Mouse (Mus musculus) left cerebral cortex, postnatal 36 days (tissue): ENCODE results near the gene Slc35a3. TPM values are rescaled to one million over a fixed set of nuclear protein-coding genes. Genes with fewer than 3 reads are reported as not detected.
A peak's percentile ranks its signal among the peaks of the same experiment; 100 is the strongest.
"Not testable (repeated sequence)": the region's sequence is repeated elsewhere in the genome, so short reads cannot be mapped to it uniquely, and the experiment has no call there.

Experiments
- DNase-seq, 2 experiments: peaks; one replicate each; pipeline ENCODE4 v3.0.0; 2021 to 2022; ENCODE audit warnings: low spot score in 2 of 2, mixed read lengths in 1 of 2
- intact Hi-C: fragments of 180-260 bp; cut with DNase I; formaldehyde crosslinking; loops from one replicate; pipeline ENCODE4 v1.15.1; 2025
- total RNA-seq, 2 experiments: library from RNA; stranded (reverse); gene quantifications; 2 replicates each; pipeline ENCODE4 v1.2.3; 2021

Slc35a3 gene
- total RNA-seq, 2 experiments from 2014 or later: 12.9 to 13.5 TPM

DNA sequence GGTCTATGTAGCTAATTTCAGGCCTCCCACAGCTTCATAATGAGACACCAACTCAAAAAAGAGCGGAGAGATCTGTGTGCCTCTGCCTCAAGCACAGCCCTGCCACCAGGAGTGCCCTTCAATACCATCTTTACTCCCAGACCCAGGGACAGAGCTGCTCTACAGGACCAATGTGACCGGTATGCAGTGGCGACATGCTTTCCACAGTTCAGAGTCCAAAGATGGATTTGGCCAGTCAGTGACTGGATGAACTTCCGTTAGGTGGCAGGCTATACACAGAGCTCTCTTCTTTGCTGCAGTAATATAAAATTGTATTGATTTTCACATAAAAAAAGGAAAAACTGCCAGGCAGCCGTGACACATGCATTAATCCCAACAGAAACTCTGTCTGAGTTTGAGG lies 8.8 kb downstream of the Slc35a3 start:
- intact Hi-C loops: no loop called here
- no peak for DNase-seq

DNA sequence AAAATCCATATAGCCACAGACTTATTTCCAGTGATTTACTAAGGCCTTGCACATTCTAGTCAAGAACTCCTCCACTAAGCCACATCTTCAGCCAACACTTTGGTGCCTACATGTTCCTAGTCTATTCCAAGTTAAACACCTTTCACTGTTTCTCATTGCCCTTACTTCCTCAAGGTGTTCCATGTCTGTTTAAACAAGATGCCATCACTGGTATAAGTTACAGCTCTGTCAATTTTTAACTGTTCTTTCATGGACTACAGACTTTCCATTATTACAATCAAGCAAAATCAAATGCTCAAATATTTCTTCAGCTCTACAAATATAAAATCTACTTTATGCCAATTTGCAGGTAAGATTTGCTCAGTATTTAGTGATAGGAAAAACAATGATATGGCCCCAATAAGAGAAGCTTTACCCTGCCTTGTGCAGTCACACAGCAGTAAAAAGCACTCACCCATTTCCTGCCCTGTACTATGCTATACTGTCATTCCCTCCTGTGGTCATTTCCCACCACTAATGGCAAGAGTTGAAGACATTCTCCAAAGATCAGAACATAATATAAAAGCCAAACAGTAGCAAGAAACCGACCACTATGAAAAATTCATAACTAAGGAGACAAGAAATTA lies 9.9 kb downstream of the Slc35a3 start:
- intact Hi-C loops: no loop called here
- no peak for DNase-seq

DNA sequence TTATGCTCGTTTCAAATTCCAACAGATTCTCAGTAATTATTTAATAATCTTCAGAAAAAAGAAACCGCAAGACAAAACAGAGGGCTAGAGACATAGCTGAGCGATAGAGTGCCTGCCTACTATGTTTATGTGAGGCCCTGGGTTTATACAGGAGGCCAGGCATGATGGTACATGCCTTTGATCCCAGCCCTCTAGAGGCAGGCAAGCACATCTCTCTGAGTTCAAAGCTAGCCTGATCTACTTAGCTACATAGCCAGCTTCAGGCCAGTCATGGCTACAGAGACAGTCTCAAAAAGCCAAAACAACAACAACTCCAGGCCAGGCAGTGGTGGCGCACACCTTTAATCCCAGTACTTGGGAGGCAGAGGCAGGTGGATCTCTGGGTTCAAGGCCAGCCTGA lies 11.0 kb downstream of the Slc35a3 start:
- no peak for DNase-seq
- intact Hi-C loops: no loop called here

DNA sequence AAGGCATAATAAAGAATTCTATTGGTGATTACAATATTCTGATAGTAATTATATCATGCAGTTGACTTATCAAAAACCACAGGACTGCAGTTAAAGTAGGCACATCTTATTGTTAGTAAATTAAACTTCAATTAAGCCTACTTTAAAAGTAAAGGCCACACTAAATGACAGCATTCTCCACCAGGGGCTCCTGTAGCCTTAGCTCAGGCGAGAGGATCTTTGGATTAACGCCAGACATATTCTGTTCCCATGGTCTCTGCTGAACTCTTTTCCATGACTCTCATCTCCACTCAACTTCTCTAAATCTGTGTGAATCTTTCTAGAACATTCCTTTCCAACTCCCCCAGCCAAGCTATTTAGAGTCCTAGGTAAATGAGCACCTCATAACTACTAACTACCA lies 13.8 kb downstream of the Slc35a3 start:
- intact Hi-C loops: no loop called here
- DNase-seq: no peak

DNA sequence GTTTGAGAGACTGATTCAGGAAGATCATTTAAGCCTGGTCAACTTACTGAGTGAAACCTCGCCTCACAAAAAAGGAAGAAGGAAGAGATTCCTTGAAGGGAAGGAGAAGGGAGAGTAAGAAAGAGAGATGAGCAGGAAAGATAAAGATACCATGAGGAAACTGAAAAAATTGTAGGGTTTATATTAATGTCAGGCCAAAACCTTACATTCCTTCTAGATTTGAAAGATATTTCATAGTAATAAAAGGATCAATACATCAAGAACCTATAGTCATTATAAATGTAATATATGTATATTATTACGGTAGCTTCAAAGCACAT lies 17.0 kb downstream of the Slc35a3 start:
- DNase-seq: no peak
- intact Hi-C loops: no loop called here

DNA sequence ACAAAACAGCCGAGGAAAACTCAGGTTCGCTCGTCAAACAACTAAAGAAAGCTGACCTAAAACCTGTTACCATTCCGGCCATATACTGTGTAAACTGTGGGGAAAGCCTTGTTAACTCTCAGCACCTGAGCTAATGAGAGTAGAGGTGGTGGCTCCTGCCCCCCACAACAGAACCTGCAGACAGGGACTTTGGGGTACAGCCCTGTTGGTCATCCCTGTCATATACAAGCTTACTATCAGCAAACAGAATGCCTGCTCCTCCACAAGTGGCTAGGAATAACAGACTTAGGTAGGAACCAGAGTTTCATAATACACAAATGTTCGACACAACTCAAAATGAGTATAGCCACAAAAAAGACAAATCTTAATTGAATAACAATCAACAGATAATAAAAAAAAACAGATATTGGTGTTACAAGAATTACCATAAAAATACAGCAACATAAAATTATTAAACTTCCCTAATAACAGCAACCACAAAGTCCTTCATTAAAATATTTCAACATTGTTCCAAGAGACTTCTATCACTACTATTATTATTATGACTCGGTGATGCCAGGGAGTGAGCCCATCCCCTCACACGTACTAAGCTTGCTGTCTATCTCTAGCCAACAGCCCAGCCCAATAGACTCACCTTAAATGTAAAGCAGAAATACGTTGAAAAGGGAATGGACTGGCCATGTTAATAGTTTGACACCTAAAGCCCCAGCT lies 17.5 kb downstream of the Slc35a3 start:
- intact Hi-C loops: no loop called here
- no peak for DNase-seq

DNA sequence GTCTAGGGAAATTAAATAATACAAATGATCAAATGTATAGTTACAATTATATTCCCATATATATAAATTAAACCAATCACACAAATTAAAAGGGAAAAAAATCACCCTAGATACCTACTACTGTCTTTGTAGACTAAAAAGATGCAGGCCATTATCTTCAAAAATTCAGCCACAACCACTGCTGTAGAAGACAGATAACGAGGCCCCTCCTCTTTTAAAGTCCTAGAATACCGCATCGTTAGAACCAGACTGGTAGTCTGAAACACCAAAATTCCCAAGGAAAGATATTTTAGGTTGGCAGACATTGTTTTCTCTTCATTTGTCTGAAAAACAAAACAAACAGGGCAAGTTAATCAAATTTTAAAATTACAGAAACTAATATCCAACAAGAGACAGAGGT lies 18.3 kb downstream of the Slc35a3 start:
- DNase-seq: no peak
- intact Hi-C loops: no loop called here

DNA sequence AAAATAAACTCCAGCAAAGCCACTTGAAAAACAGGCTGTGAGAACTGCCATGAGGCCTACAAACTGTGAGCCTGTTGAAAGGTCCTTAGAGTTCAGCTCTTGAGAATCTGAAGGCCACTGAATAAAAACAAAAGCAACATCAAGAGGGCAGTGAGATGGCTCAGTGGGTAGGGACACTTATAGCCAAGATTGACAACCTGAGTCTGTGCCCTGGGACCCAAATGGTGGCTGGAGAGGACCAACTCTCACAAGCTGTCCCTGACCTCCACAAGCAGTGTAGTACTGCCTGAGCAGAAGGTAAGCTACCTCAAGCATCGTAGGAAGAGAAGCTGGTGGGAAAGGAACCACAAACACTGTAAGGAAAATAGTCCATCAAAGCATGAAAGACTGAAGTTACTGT lies 31.5 kb downstream of the Slc35a3 start, which contains the start of gene Gm43191:
Gm43191 (minus strand) TSS at position 101 of the 400 bp plus-strand sequence.
- intact Hi-C loops: no loop called here
- DNase-seq: no peak

DNA sequence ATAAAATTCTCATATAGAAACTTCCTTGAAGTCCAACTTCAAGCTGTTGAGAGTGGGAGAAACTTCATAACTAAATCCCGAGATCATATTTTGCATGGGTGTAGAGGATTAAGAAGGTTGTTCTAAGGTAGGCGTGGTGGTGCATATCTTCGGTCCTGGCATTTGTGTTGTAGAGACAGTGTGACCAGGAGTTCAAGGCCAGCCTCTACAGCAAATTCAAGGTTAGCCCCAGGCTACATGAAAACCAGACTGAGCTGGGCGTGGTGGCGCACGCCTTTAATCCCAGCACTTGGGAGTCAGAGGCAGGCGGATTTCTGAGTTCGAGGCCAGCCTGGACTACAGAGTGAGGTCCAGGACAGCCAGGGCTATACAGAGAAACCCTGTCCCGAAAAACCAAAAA lies 48.4 kb downstream of the Slc35a3 start:
- intact Hi-C loops: loop anchor here (5.0 kb wide), 1 partner anchor 48 kb away; the partner anchor contains the start of gene Slc35a3
- DNase-seq: not testable (repeated sequence)

DNA sequence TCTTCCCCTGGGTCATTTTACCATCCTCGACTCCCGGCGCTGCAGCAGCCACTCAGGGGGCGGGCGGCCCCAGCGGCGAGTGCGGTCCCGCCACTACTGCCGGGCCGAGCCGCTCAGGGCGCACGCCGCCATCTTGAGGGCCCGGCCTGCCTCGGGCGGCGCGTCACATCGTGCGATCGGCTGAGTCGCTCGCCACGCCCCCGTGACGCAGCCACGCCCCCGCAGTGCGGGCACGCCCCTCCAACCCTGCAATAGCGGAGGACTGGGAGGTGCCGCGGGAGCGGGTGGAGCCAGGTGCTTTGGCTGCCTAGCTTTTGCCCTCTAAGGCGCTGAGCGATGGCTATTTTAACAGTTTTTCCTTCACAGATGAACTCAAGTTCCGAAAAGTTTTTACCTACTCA lies 50.2 kb downstream of the Slc35a3 start, which contains the start of gene Mfsd14a:
Mfsd14a (minus strand) TSS at position 215 of the 401 bp plus-strand sequence.
- intact Hi-C loops: loop anchor here (1.0 to 5.0 kb wide), 2 partner anchors 50 to 68 kb away; partner anchors contain the start of genes Sass6 and Slc35a3
- DNase-seq: peak; percentile 97 to 99

DNA sequence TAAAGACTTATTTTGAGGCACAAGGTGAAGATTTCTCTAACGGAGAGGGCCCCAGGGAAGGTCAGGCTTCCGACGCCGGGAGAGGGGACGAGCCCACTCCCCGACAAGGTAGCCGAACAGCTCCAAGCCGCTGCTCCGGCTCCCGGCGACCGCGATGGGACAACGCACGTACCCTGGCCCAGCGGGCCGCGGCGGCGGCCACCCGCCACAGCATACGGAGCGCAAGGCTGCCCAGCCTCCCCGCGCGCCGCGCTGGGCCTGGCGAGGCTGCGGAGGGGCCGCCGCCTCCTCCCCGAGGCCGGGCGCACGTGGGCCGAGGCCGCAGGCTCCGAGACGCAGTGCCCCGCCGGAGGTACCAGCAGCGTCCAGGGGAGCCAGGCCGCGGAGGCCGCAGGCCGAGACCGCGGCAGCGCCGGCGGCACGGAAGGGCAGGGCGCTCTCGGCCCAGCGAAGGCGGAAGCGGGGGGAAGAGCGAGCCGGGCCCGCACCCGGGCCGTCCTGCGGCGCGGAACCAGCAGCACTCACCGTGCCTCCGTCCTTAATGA lies 50.7 kb downstream of the Slc35a3 start:
- DNase-seq: peak; percentile 51 to 76
- intact Hi-C loops: loop anchor here (1.0 to 5.0 kb wide), 2 partner anchors 50 to 68 kb away; partner anchors contain the start of genes Sass6 and Slc35a3

DNA sequence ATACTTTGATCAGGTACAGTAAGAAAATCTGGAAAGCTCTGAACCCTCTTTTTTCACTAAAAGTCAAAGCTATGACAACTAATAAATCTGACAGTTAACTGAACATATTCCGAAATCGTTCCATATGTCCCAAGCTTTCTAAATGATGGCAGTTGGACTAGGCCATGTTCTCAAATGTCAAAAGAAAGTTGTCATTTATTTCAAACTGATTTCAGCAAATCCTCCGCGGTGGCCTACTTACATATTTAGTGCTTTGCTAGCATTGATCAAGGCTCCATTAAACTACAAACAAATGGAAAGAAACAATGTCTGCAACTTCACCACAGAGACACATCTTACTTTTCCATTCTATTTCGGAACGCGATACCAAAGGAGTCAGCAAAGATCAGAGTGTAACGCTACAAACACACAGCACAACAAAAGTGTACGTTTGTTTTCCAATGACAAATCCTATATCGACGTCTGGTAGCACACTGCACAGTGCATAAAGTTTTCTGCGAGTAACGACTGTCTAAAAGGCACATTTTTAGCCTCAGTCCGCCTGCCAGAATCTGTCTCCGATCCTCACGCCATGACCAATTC lies 51.3 kb downstream of the Slc35a3 start:
- intact Hi-C loops: loop anchor here (5.0 kb wide), 1 partner anchor 51 kb away; the partner anchor contains the start of gene Slc35a3
- no peak for DNase-seq

DNA sequence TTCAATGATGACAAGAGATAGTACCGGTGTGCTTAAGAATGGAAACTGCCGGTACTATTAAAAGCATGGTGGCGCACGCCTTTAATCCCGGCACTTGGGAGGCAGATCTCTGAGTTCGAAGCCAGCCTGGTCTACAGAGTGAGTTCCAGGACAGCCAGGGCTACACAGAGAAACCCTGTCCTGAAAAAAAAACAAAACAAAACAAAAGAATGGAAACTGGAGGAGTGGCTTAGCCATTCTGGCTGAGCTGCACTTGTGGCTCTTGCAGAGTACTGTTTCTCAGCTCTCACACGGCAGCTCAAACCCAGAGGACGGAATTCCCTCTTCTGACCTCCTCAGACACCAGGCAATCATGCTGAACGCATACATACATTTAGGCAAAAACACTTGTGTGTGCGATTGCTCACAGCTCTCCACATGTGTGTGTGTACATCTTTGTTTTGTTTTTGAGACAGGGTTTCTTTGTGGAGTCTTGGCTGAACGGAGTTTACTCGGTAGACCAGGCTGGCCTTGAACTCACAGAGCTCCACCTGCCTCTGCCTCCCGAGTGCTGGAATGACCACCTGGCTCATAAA lies 52.7 kb downstream of the Slc35a3 start:
- intact Hi-C loops: loop anchor here (5.0 kb wide), 1 partner anchor 52 kb away; the partner anchor contains the start of gene Slc35a3
- DNase-seq: no peak

DNA sequence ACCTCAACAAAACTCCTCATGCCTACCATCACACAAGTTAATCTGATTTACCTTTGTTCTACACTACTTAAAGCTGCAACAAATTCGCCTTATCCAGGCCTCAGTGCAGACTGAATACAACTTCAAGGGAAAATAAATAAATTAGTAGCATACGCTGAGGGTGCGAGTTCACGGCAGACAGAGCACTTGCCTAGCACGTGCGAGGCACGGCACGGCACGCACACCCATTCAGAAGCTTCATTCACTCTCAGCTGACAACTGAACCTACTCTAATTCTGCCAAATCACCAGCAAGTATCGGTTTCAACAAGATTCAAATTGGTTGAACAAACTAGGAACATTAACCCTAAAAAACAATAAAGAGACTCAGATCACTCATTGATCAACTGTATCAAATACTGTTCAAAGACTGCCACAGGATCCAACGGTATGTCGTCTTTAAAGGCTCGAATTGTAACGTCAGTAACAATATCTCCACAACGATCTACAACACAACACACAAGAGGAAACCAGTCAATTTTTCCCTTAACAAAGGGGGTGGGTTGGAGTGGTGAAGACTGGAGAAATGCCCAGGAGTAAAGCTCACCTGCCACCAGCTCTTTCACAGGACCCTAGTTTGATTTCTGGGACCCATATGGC lies 53.6 kb downstream of the Slc35a3 start:
- intact Hi-C loops: no loop called here
- DNase-seq: no peak

DNA sequence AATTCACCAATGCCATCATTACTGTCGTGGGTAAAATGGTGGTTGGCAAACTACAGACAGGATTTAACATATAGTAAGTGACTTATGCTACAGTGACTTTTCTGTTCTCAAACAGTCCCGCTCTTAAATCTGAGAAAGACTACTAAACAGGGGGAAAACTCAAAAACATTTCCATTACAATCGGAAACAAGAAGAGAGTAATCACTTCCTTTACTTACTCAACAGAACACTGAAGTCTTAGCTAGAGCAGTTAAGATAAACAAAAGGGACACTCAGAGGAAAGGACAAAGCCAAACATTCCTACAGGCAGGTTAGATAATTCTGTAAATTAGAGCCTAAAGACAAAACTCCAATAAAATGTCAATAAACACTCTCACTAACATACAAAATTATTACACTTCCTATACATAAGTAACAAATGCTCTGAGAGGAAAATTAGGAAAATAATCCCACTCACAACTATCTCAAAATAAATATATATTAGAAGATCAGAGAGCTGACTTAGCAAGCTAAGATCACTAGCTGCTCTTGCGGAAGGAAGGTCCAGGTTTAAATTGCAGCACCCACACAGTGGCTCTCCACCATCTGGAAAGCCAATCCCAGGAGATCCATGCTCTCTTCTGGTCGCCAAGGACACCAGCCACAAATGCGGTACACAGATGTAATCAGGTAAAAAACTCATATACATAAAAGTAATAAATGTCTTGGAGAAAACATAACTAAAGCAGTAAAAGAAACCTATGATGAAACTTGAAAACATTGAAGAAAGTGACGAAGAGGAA lies 56.3 kb downstream of the Slc35a3 start:
- no peak for DNase-seq
- intact Hi-C loops: no loop called here

DNA sequence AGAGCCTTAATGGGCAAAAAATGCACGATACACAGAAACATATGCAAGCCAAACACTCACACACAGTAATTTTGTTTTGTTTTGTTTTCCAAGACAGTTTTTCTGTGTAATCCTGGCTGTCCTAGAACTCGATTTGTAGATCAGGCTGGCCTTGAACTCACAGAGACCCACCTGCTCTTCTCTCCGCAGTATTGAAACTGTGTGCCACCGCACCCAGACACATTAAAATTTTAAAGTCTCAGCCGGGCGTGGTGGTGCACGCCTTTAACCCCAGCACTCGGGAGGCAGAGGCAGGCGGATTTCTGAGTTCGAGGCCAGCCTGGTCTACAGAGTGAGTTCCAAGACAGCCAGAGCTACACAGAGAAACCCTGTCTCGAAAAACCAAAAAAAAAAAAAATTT lies 58.6 kb downstream of the Slc35a3 start:
- DNase-seq, intact Hi-C loops: not testable (repeated sequence)

DNA sequence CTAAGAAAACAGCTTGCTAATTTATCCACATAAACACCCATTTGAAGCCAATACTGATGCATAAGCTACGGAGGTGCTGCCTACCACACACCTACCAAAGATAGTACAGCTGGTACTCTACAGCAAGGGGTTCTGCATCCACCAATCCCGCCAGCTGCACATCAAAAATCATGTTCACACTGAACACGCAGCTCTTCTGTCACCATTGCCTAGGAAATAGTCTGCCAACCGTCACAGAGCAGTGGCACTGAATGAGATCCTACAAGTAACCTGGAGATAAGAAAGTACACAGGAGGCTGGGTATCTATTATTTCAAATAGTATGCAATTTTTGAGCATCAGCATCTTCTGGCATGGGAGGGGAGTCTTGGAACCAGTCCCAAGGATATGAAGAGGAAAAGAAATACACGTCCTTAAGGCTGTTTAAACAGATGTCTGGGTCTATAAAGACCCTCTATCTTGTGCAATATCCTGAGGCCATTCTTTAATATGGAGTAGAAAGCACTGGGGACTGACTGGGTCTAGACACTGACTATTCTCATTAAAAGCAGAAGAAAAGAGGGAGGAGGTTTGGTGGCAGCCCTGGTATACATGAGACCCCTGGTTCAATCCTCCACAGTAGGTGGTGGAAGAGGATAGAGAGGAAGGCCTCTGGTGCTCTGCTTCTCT lies 59.2 kb downstream of the Slc35a3 start:
- no peak for DNase-seq
- intact Hi-C loops: no loop called here

DNA sequence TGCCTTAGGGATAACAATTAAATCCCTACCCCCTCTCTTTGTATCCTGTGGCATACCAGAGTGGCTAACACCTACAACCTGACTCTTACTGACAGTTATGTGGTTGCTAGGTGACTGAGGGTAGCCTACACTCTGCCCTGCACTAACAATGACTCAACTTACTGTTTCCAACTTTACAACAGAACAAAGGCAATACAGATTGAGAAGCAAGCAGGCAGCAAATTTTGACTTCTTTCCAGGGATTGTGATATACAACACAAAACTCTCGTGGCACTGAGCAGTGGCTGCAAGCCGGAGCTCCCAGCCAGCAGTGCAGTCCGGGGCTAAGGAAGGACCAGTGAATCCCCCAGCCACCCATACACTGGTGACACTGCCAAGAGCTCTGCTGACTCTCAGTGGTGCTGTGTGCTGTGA lies 60.6 kb downstream of the Slc35a3 start:
- no peak for DNase-seq

More for the DNA sequence above, 60.6 kb downstream of the Slc35a3 start:
- intact Hi-C loops: no loop called here
